Mouse (Mus musculus): ENCODE results near the gene Top2a.
"Not testable (repeated sequence)": the region's sequence is repeated elsewhere in the genome, so short reads cannot be mapped to it uniquely, and the experiment has no call there.

Gene Top2a

DNA sequence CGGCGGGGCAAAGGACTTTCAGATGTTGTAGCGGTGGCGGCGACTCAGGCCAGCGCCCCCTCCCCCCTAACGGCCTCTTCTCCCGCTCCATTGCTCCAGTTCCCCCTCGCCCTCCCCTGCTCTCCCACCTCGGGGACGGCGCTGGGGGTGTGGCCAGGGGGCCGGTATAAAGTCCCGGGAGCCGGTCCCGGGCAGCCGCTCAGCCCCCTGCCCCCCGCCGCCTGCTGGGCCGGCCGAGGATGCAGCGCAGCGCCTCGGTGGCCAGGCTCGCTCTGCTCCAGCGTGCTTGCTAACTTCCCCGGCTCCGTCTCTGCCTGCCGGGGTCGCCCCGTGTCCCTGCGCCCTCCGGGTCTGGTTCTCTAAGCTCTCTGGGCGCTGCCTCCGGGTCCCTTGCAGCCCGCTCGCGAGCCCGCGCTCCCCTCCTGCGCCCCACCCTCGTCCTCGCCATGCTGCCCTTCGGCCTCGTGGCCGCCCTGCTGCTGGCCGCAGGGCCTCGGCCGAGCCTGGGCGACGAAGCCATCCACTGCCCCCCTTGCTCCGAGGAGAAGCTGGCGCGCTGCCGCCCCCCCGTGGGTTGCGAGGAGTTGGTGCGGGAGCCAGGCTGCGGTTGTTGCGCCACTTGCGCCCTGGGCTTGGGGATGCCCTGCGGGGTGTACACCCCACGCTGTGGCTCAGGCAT, 17.2 kb upstream of the Top2a start, which contains the start of gene Igfbp4:
Gene Igfbp4 (plus strand): TSS at position 194 of the 679 bp plus-strand sequence.
- no peak for DNase-seq (ENCODE audit: low read depth)

DNA sequence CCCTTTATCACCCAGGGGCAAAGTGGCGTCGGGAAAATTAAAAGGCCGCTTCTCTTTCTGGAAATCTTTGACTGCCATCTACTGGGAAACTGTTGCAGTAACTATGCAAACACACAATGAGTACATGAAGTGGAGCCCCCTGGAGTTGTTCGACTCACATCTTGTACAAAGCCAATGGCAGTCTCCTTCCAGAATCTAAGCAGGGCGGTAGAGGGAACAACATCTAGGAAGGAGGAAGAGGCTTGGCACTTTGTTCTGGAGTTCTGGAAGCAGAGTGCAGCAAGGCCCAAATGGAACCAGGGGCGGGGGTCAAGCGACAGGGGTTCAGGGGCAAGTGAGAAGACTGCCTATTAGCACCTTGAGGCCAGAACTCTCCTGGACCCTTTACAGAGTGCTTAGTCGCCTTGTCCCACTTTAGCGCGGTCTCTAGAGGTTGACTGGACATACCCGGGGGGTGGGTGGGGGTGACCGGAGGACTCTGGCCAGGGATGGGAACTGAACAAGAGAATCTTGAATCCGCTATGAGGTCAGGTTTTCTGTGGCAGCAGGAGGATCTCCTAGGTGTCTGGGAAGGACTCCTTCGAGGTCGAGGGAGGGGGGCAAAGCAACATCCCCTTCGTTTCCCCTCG, 16.5 kb upstream of the Top2a start:
- no peak for DNase-seq (ENCODE audit: low read depth)

- no peak for DNase-seq (ENCODE audit: low read depth)
Measured at GRCm38 (mm10) chr11:99039782-99040181, 15.8 kb upstream of the Top2a start.

DNA sequence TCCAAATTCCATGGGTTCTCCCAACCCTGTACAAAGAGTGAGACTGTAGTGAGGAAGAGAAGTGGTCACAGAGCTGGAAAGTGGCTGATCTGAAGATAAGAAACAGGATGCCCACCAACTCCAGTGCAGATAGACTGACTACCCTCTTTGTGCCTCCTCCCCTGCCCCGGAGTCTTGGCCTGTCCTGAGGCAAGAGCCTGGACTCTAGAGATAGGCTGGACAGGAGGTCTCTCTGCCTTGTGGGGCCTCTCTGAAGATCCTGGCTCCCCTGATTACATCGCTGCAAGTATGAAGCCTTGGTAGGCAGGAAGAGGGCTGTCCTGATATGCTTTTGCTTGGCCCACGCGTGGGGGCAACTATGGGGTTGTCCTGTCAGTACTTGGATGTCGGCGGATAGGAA, 12.3 kb upstream of the Top2a start:
- no peak for DNase-seq (ENCODE audit: low read depth)

- no peak for DNase-seq (ENCODE audit: low read depth)
Measured at GRCm38 (mm10) chr11:99035350-99035749, 11.4 kb upstream of the Top2a start.

- no peak for DNase-seq (ENCODE audit: low read depth)
Measured at GRCm38 (mm10) chr11:99026899-99027440, 3.0 kb upstream of the Top2a start.

DNA sequence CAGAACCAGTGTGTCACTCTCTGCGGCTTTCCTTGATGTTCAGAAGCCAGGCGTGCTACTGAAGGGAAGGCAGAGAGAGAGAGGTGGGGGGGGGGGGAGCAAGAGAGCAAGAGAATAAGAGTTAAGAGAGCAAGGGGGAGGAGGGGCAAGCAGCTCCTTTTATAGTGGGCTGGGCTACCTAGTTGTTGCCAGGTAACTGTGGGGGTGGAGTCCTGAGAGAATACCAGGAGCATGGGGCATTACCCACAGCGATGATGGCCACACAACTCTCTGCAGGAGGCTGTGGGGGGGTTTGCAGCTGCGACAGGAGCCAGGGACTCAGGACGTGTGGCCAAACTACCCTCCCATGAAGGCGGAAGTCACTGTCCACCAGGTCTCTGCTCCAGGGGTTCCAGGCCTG, 1.9 kb upstream of the Top2a start:
- no peak for DNase-seq (ENCODE audit: low read depth)

DNA sequence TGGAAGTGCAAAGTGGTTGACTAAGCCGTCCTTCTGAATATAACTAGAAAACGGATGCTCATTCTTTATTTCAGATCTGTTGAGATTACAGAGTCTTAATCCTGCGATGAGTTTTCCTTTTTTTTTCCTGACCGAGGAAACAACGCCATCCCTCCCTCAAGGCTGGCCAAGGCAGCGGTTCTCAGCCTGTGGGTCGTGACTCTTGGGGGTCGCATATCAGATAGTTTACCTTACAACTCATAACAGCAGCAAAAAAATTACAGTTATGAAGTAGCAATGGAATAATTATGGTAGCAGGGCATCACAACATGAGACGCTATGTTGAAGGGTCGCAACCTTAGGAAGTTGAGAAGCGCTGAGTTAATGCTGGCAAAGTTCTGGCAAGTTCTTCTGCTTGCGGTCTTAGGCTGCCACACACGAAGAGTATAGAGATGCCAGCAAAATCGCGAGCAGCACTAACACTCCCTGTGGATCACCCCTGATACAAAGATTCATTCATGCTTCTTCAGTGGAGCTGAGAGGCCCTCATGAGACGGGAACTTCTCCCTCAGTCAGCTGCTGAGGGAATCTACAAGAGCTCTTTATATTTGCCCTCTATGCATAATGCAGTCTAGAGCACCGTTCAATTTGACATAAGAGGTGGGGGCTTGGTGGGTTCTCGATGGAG, 612 bp upstream of the Top2a start:
- DNase-seq (ENCODE audit: low read depth) = no peak

GRCm38 (mm10) chr11:99023094-99023493, 895 bp downstream of the Top2a start:
- no peak for DNase-seq (ENCODE audit: low read depth)

- no peak for DNase-seq (ENCODE audit: low read depth)
Measured at GRCm38 (mm10) chr11:99022384-99022933, 1.5 kb downstream of the Top2a start.

DNA sequence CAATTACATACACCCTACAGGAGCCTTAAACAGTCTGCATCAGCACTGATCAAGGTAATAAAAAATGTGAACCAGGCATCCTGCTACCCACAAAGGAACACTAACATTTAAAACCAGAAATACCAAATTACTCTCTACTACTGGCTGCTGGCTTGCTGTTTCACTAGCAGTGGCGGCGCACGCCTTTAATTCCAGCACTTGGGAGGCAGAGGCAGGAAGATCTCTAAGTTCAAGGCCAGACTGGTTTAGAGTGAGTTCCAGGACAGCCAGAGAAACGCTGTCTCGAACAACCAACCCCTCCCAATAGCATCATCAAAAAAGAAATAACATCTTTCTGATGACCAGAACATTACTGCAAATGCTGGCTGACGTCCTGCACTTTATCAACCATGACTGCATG, 4.1 kb downstream of the Top2a start:
- no peak for DNase-seq (ENCODE audit: low read depth)

- DNase-seq (ENCODE audit: low read depth) = no peak
Measured at GRCm38 (mm10) chr11:99013856-99014255, 10.1 kb downstream of the Top2a start.

DNA sequence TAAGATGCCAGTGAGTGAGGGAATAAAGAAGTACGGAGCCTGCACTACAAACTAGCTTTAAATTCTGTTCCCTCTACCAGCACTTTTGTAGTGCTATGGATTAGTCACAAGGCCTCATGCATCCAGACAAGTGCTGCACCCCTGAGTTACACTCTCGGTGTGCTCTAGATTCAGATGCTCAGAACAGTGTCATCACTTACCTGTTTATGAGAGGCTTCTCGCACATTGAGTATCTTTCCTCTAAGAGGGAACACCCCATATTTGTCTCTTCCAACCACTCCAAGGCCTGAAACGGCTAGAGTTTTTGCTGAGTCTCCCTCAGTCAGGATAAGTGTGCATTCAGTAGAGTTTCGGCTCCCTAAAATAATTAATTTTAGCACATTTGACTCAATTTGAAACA, 13.3 kb downstream of the Top2a start:
- no peak for DNase-seq (ENCODE audit: low read depth)

GRCm38 (mm10) chr11:99010124-99010523, 13.9 kb downstream of the Top2a start:
- no peak for DNase-seq (ENCODE audit: low read depth)

- DNase-seq (ENCODE audit: low read depth) = no peak
Measured at GRCm38 (mm10) chr11:99006788-99007187, 17.2 kb downstream of the Top2a start.

DNA sequence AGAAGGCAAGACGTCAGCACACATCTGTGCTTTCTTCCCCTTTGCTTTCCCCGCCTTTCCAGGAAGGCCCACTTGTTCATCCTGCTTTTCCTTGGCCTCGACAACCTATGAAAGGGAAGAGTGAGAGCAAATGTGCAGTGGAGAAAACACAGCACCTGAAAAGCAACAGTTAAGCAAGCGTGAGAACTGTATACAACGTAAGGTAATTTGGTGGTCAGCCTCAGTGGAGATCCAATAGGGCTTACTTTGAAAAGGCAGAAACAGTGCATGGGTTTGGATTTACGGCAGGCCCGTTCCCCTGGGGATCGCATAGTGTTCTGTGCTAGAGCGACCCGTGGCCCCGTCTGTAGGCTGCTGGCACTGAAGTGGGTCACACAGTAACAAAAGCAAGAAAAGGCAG, 24.7 kb downstream of the Top2a start:
- DNase-seq (ENCODE audit: low read depth) = no peak

- DNase-seq (ENCODE audit: low read depth) = no peak
Measured at GRCm38 (mm10) chr11:98998776-98999175, 25.2 kb downstream of the Top2a start.

DNA sequence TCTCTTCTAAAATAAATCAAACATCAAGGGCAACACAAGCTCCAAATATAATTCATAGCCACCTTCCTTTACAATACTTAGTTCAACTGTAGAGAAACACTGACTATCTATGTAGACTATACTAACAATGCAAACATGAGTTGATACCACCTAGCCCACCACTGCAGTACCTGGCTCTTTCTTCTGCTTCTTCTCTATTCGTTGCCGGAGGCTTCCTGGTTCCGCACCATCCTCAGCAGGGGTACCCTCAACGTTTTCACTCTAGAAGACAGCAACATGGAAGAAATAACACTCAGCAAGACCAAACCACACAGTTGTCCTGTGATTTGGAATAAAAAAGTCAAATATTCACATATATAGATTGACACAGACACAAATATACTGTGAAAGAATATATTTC, 26.3 kb downstream of the Top2a start:
- DNase-seq (ENCODE audit: low read depth) = no peak

- no peak for DNase-seq (ENCODE audit: low read depth)
Measured at GRCm38 (mm10) chr11:98995987-98996386, 28.0 kb downstream of the Top2a start.

DNA sequence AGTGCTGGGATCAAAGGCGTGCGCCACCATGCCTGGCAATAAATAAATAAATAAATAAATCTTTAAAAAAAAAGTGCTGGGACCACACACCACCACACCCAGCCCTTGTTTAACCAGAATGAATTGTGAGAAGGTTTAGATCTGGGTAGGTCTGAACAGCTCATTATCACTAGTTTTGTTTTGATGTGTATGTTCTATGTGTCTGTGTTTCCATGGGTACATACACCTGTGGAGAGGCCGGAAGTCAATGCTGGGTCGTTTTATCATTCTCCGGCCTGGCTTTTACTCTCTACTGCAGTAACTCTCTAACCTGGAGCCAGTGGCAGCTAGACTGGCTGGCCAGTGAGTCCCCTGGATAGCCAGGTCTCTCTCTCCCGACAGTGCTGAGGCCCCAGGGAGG, 33.1 kb downstream of the Top2a start:
- DNase-seq (ENCODE audit: low read depth) = no peak

GRCm38 (mm10) chr11:98988260-98988659, 35.7 kb downstream of the Top2a start:
- not testable (repeated sequence) for DNase-seq (ENCODE audit: low read depth)

GRCm38 (mm10) chr11:98985542-98985941, 38.4 kb downstream of the Top2a start:
- no peak for DNase-seq (ENCODE audit: low read depth)

DNA sequence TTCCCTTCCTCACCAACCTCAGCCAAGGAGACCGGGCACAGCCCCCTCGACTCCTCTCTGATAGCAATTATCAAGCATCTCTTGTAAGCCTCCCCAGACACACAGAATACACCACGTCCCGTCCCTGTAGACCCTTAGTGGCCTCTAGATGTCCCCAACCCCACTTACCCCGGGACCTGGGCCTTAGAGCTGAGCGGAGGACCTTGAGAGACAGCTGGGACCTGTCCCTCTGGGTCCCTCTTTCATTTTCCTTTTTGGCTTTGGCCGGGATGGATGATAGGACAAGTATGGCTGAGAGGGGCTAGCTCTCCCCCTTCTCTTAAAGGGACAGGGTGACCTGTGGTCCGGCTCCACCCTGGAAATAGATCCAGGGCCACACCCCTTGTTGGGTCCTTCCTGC, 40.4 kb downstream of the Top2a start:
- DNase-seq (ENCODE audit: low read depth) = no peak

All from fibroblast of lung, adult 2 months (primary cell).